Mouse (Mus musculus) spleen, adult 2 months (tissue): ENCODE data around the gene Atxn7l3. TPM values are rescaled to one million over a fixed set of nuclear protein-coding genes. Genes with fewer than 3 reads are reported as not detected.

ENCODE experiments used
- DNase-seq, 2 experiments: peaks; one replicate each; pipeline versions ENCODE4 v3.0.0 to v3.0.0-alpha.2; 2012 to 2021; ENCODE audit warnings: low spot score in 2 of 2, low read depth in 1 of 2
- H3K27ac ChIP-seq: fragments of 200-500 bp; 2 replicates; pipeline ENCODE4 v1.5.1; 2012; ENCODE audit warnings: low read length, inconsistent platforms; ENCODE audit not compliant: insufficient read depth
- H3K27me3 ChIP-seq: fragments of 200-500 bp; 2 replicates; pipeline ENCODE4 v1.6.1; 2012; ENCODE audit warnings: mild to moderate bottlenecking, moderate library complexity, low read length, inconsistent platforms; ENCODE audit not compliant: control insufficient read depth, insufficient read depth
- H3K36me3 ChIP-seq: fragments of 200-500 bp; 2 replicates; pipeline ENCODE4 v1.6.1; 2012; ENCODE audit warnings: mild to moderate bottlenecking, low read length, inconsistent platforms; ENCODE audit not compliant: control insufficient read depth, insufficient read depth
- H3K4me1 ChIP-seq: fragments of 200-500 bp; 2 replicates; pipeline ENCODE4 v1.6.1; 2011; ENCODE audit warnings: inconsistent platforms; ENCODE audit not compliant: control insufficient read depth, insufficient read depth, insufficient read length
- H3K4me3 ChIP-seq: fragments of 200-500 bp; 2 replicates; pipeline ENCODE4 v1.5.1; 2011; ENCODE audit warnings: mild to moderate bottlenecking, inconsistent platforms; ENCODE audit not compliant: insufficient read depth, insufficient read length; ENCODE audit errors: extremely low read depth
- CTCF ChIP-seq: fragments of 200-500 bp; IDR thresholded peaks from 2 replicates; pipeline ENCODE4 v1.5.1; 2011; ENCODE audit warnings: mild to moderate bottlenecking, inconsistent platforms; ENCODE audit not compliant: insufficient read depth, insufficient read length, insufficient replicate concordance; ENCODE audit errors: extremely low read depth
- POLR2A ChIP-seq: fragments of 200-500 bp; IDR thresholded peaks from 2 replicates; pipeline ENCODE4 v1.6.1; 2011; ENCODE audit warnings: low read depth, low read length, inconsistent platforms
- WGBS: fragments of 180-500 bp; shearing (Covaris S2); methylation state at CpG from one replicate; pipeline ENCODE4 v1.1.7; 2018; 5-methylcytosine and 5-hydroxymethylcytosine counted together
- polyA plus RNA-seq: library from polyadenylated mRNA; depleted of rRNA; stranded (reverse); fragments of >200 nt; gene quantifications from 2 replicates; pipeline ENCODE4 v1.2.3, GENCODE M21; 2012

The Atxn7l3 gene
- polyA plus RNA-seq, 1 experiment, result 39.8 TPM

GRCm38 (mm10) chr11:102319941-102320685 is 23.7 kb upstream of the Atxn7l3 start:
- no peaks in the 10 kb centered on the region for H3K27me3 ChIP-seq
- H3K27ac ChIP-seq, result peak overlapping the region; percentile 95
- peak; percentile 46 to 70 for DNase-seq
- TF ChIP-seq CTCF, result no peak
- peak; percentile 47; the same call in 1 of the 2 replicates for TF ChIP-seq POLR2A
- H3K36me3 ChIP-seq, result no peaks in the 10 kb centered on the region
- peak overlapping the region; percentile 73 for H3K4me3 ChIP-seq
- peaks cover 17% of the 10 kb centered on the region; the same call in 1 of the 2 replicates for H3K4me1 ChIP-seq
- 3% methylated on average over 38 of the region's 38 CpGs for WGBS

GRCm38 (mm10) chr11:102319410-102319792 is 23.0 kb upstream of the Atxn7l3 start, which contains the start of gene Ubtf:
TSS of gene Ubtf (minus strand) at chr11:102319742.
- H3K4me1 ChIP-seq, result peaks cover 17% of the 10 kb centered on the region; the same call in 1 of the 2 replicates
- WGBS, result 0% methylated on average over 25 of the region's 25 CpGs
- H3K36me3 ChIP-seq, result peaks cover 2% of the 10 kb centered on the region

GRCm38 (mm10) chr11:102318576-102319409 is 22.4 kb upstream of the Atxn7l3 start:
- Histone ChIP-seq H3K27me3 (no peaks in the 10 kb centered on the region), H3K36me3 (peaks cover 8% of the 10 kb centered on the region), H3K27ac (peak overlapping the region; percentile 95), H3K4me1 (peaks cover 17% of the 10 kb centered on the region; the same call in 1 of the 2 replicates), H3K4me3 (peak overlapping the region; percentile 73)
- TF ChIP-seq CTCF, result no peak
- peak; percentile 18 for TF ChIP-seq POLR2A
- DNase-seq, result peak; percentile 19 to 54
- WGBS, result under 1% methylated on average over 82 of the region's 84 CpGs

More at GRCm38 (mm10) chr11:102319410-102319792, 23.0 kb upstream of the Atxn7l3 start, which contains the start of gene Ubtf:
- peak within 1 kb of the TSS; percentile 73 for H3K4me3 ChIP-seq
- peak; percentile 61 to 62 for DNase-seq
- no peaks in the 10 kb centered on the region for H3K27me3 ChIP-seq
- H3K27ac ChIP-seq, result peak within 1 kb of the TSS; percentile 95
- TF ChIP-seq CTCF, result no peak

GRCm38 (mm10) chr11:102317901-102318575 is 21.6 kb upstream of the Atxn7l3 start:
- under 1% methylated on average over 52 of the region's 77 CpGs for WGBS
- Histone ChIP-seq H3K27ac (peak overlapping the region; percentile 95), H3K4me3 (peak overlapping the region; percentile 73), H3K4me1 (peaks cover 17% of the 10 kb centered on the region; the same call in 1 of the 2 replicates), H3K36me3 (peaks cover 16% of the 10 kb centered on the region), H3K27me3 (no peaks in the 10 kb centered on the region)
- DNase-seq, result peak in 1 of 2 experiments; percentile 69
- TF ChIP-seq POLR2A (no peak), CTCF (no peak)

GRCm38 (mm10) chr11:102317298-102317900 is 21.0 kb upstream of the Atxn7l3 start:
- no peak for TF ChIP-seq CTCF
- TF ChIP-seq POLR2A, result no peak; the same call in 1 of the 2 replicates
- Histone ChIP-seq H3K4me1 (peaks cover 17% of the 10 kb centered on the region; the same call in 1 of the 2 replicates), H3K36me3 (peaks cover 21% of the 10 kb centered on the region), H3K27me3 (no peaks in the 10 kb centered on the region), H3K27ac (peak overlapping the region; percentile 98), H3K4me3 (peak overlapping the region; percentile 73)
- DNase-seq, result peak; percentile 43 to 52
- WGBS, result under 1% methylated on average over 81 of the region's 87 CpGs
